18 mouse cellular contexts compared by ENCODE assay signal in the genomic region with DNA sequence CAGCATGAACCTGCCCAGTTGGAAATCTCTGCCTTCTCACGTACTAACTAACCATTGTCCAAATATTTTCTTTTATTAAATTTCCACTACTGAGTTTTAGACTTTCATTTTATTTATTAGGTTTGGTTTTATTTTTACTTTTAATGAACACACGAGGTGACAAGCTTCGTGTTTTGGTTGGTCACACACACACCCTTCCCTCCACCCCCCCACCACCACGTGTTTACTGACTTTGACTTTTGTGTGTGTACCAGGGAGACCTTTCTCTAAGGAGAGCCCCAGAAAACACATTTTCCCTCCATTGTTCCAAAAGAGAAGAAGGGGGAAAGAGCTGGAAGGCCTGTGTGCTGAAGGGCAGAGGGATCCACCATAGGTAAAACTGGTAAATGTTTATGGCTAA. TPM values are rescaled to one million over a fixed set of nuclear protein-coding genes. Genes with fewer than 3 reads are reported as not detected.
DNase-seq lines count a peak whose midpoint lies in the region; ATAC-seq and TF ChIP-seq lines count a peak whose summit lies in the region.
"Had no signal": no experiment of that assay in that cellular context is flagged by ENCODE, and none has a peak within 500 bp of the region (broad histone marks: within the 10 kb centered on the region; RNA-seq: fewer than 3 reads in every experiment).

No protein-coding gene starts in this region.

- 71% methylated on average over 4 of the region's 4 CpGs for WGBS in heart, embryonic 10.5 days
- WGBS in stomach, postnatal 0 days, result 43% methylated on average over 4 of the region's 4 CpGs

- H3K27ac ChIP-seq in heart, embryonic 10.5 days, result no peak overlapping the region
- H3K27ac ChIP-seq in testis, adult 2 months (ENCODE audit: control insufficient read depth, insufficient read depth, low read depth, low read length), result no peak overlapping the region
- H3K27ac ChIP-seq in CH12.LX (ENCODE audit: insufficient read depth, low read depth), result no peak overlapping the region
- no peak overlapping the region for H3K27ac ChIP-seq in stomach, postnatal 0 days (replicated peaks)

- dilution Hi-C loops in CH12.LX (cut with MboI; ENCODE audit: extremely low pct_ligation_motif_present, extremely low pct_unique_long_range_greater_than_20kb, low sequenced_read_pairs), result no loop called here

- TF ChIP-seq RAD21 in CH12.LX (IDR thresholded peaks at IDR 0.05; ENCODE audit: low read depth, low read length), result no peak

- ATAC-seq in stomach, postnatal 0 days (ENCODE audit: low FRiP score, low TSS enrichment), result no peak
- ATAC-seq: Patski had no signal

- H3K27me3 ChIP-seq in heart, embryonic 10.5 days (ENCODE audit: insufficient read depth, poor library complexity, severe bottlenecking), result no peaks in the 10 kb centered on the region
- H3K27me3 ChIP-seq in testis, adult 2 months (ENCODE audit: control insufficient read depth, insufficient read depth, low read length), result no peaks in the 10 kb centered on the region
- H3K27me3 ChIP-seq in CH12.LX (replicated peaks), result no peaks in the 10 kb centered on the region
- H3K27me3 ChIP-seq in stomach, postnatal 0 days (ENCODE audit: control insufficient read depth, insufficient read depth, low read length), result no peaks in the 10 kb centered on the region
- H3K27me3 ChIP-seq: Patski had no signal

- no peak for TF ChIP-seq POLR2A in testis, adult 2 months (IDR thresholded peaks at IDR 0.05; ENCODE audit: control insufficient read depth, low read depth, low read length)
- no peak for TF ChIP-seq POLR2A in CH12.LX (IDR thresholded peaks at IDR 0.05; ENCODE audit: low read depth, low read length)

- 0 out of 2 replicates have a peak, but pooled peaks cover 5% of the 10 kb centered on the region for H3K4me1 ChIP-seq in heart, embryonic 10.5 days
- H3K4me1 ChIP-seq in testis, adult 2 months (ENCODE audit: control insufficient read depth, insufficient read depth, low read length), result peaks cover 5% of the 10 kb centered on the region
- peaks cover 14 to 43% of the 10 kb centered on the region in 2 experiments for H3K4me1 ChIP-seq in CH12.LX (ENCODE audit: control insufficient read depth in 1 of 2, insufficient read depth in 2 of 2)
- H3K4me1 ChIP-seq in stomach, postnatal 0 days (replicated peaks; ENCODE audit: control insufficient read depth, insufficient read depth), result no peaks in the 10 kb centered on the region

- in situ Hi-C loops in CH12.LX (cut with MboI; ENCODE audit: low pct_ligation_motif_present, low pct_unique_long_range_greater_than_20kb, low sequenced_read_pairs), result no loop called here

- peak overlapping the region; percentile 15; the same call in 1 of the 2 replicates for H3K9ac ChIP-seq in CH12.LX (ENCODE audit: insufficient read depth, low read depth)
- H3K9ac ChIP-seq in stomach, postnatal 0 days (ENCODE audit: low read length), result no peak overlapping the region

- no peak for TF ChIP-seq CTCF in testis, adult 2 months (IDR thresholded peaks at IDR 0.05; ENCODE audit: control insufficient read depth, insufficient read depth, insufficient replicate concordance, low read depth, low read length)
- TF ChIP-seq CTCF in CH12.LX (conservative IDR thresholded peaks at IDR 0.05 in 1 of 2, IDR thresholded peaks at IDR 0.05 in 1 of 2; ENCODE audit: low read depth in 2 of 2, low read length in 2 of 2), result no peak
- TF ChIP-seq CTCF in stomach, postnatal 0 days (IDR thresholded peaks at IDR 0.05; ENCODE audit: low read depth), result no peak

- H3K4me2 ChIP-seq in CH12.LX (ENCODE audit: insufficient read depth, low read depth, poor library complexity, severe bottlenecking), result peak overlapping the region; percentile 39; the same call in 1 of the 2 replicates
- no peak overlapping the region for H3K4me2 ChIP-seq in stomach, postnatal 0 days (replicated peaks; ENCODE audit: low read depth)

- H3K4me3 ChIP-seq in heart, embryonic 10.5 days, result no peak overlapping the region
- peak overlapping the region; percentile 27 for H3K4me3 ChIP-seq in testis, adult 2 months (ENCODE audit: control insufficient read depth, low read depth, low read length)
- H3K4me3 ChIP-seq in CH12.LX (replicated peaks in 1 of 3; ENCODE audit: low read depth in 2 of 3, low read length in 2 of 3, poor library complexity in 1 of 3), result peak overlapping the region in 2 of 3 experiments; percentile 45 to 53
- H3K4me3 ChIP-seq in stomach, postnatal 0 days (ENCODE audit: low read depth, low read length), result no peak overlapping the region

- H3K9me3 ChIP-seq in heart, embryonic 10.5 days, result no peaks in the 10 kb centered on the region
- no peaks in the 10 kb centered on the region for H3K9me3 ChIP-seq in CH12.LX (replicated peaks; ENCODE audit: low read length)
- H3K9me3 ChIP-seq in stomach, postnatal 0 days (ENCODE audit: control insufficient read depth, low read length), result no peaks in the 10 kb centered on the region
- H3K9me3 ChIP-seq: G1E had no signal

- H3K79me2 ChIP-seq in CH12.LX (replicated peaks; ENCODE audit: control insufficient read depth, extremely low read depth, insufficient read depth, poor library complexity, severe bottlenecking), result no peaks in the 10 kb centered on the region

- H3K36me3 ChIP-seq in heart, embryonic 10.5 days, result no peaks in the 10 kb centered on the region
- H3K36me3 ChIP-seq in testis, adult 2 months (ENCODE audit: control insufficient read depth, insufficient read depth, low read length), result no peaks in the 10 kb centered on the region
- H3K36me3 ChIP-seq in CH12.LX (replicated peaks in 1 of 2; ENCODE audit: control insufficient read depth in 1 of 2, insufficient read depth in 1 of 2, low read length in 1 of 2), result peaks cover 0 to 21% of the 10 kb centered on the region in 2 experiments
- no peaks in the 10 kb centered on the region for H3K36me3 ChIP-seq in stomach, postnatal 0 days (ENCODE audit: control insufficient read depth, insufficient read depth, low read length)
- H3K36me3 ChIP-seq: G1E had no signal

- TF ChIP-seq EP300 in CH12.LX (IDR thresholded peaks at IDR 0.05; ENCODE audit: low read length), result no peak
- no peak for TF ChIP-seq EP300 in stomach, postnatal 0 days (optimal IDR thresholded peaks at IDR 0.05)

- DNase-seq in heart, adult 11 months, result peak; percentile 15
- DNase-seq in heart, embryonic 10.5 days (ENCODE audit: low spot score), result no peak
- no peak for DNase-seq in testis, postnatal 14 days (ENCODE audit: low spot score)
- DNase-seq in CH12.LX (ENCODE audit: extremely low read depth), result no peak
- no peak for DNase-seq in stomach, postnatal 0 days (ENCODE audit: low spot score)
- DNase-seq: adrenal gland, adult 2 months; adrenal gland, adult 8-10 months; adrenal gland, postnatal 10 days; adrenal gland, postnatal 14 days; adrenal gland, postnatal 25 days; adrenal gland, postnatal 36 days; cerebellum, adult 11 months; cerebellum, adult 11-12 months; cerebellum, adult 18-20 months; cerebellum, adult 2 months had no signal

TF ChIP-seq in CH12.LX, 34 proteins besides CTCF, POLR2A, EP300 and RAD21:
- TF ChIP-seq NRF1 (IDR thresholded peaks at IDR 0.05; ENCODE audit: low read depth, low read length) (no peak), JUN (IDR thresholded peaks at IDR 0.05; ENCODE audit: insufficient read depth, low read depth, low read length) (no peak), MXI1 (IDR thresholded peaks at IDR 0.05; ENCODE audit: low read depth, low read length) (peak; percentile 58; the same call in 1 of the 2 replicates), ELF1 (IDR thresholded peaks at IDR 0.05; ENCODE audit: low read depth, low read length) (no peak), USF2 (conservative IDR thresholded peaks at IDR 0.05; ENCODE audit: low read depth, low read length) (no peak), JUND (conservative IDR thresholded peaks at IDR 0.05; ENCODE audit: low read depth, low read length) (no peak), UBTF (IDR thresholded peaks at IDR 0.05; ENCODE audit: low read depth, low read length) (no peak), POLR2AphosphoS2 (IDR thresholded peaks at IDR 0.05; ENCODE audit: low read depth, low read length) (no peak), MEF2A (IDR thresholded peaks at IDR 0.05; ENCODE audit: borderline replicate concordance, low read depth, low read length) (no peak), SMC3 (IDR thresholded peaks at IDR 0.05; ENCODE audit: low read depth, low read length) (no peak), KAT2A (IDR thresholded peaks at IDR 0.05; ENCODE audit: insufficient replicate concordance, low read length) (no peak), ZMIZ1 (IDR thresholded peaks at IDR 0.05; ENCODE audit: low read depth, low read length) (no peak), GABPA (IDR thresholded peaks at IDR 0.05; ENCODE audit: insufficient replicate concordance, low read depth, low read length) (no peak), ZC3H11A (IDR thresholded peaks at IDR 0.05; ENCODE audit: low read depth, low read length) (no peak), BHLHE40 (IDR thresholded peaks at IDR 0.05; ENCODE audit: low read depth, low read length) (no peak), MYC (IDR thresholded peaks at IDR 0.05; ENCODE audit: low read depth, low read length) (0 out of 2 replicates have a peak, but pooled peaks have one; percentile 28), ZNF384 (IDR thresholded peaks at IDR 0.05; ENCODE audit: low read depth, low read length) (no peak), MAX (IDR thresholded peaks at IDR 0.05; ENCODE audit: low read length) (peak; percentile 79)

RNA-seq across cellular contexts. Expression of a gene that starts 30.2 kb away (rescaled TPM):
- polyA plus RNA-seq in heart, embryonic 10.5 days (2016; fragmentation: Nextera tagmentation; extraction: Ambion mirVana), result 0.40 and 0.81 TPM in 2 replicates
- polyA plus RNA-seq in testis, adult 2 months (2012; rRNA removed), result 1.0 and 1.1 TPM in 2 replicates
- total RNA-seq in CH12.LX (2012; rRNA removed), result 23.5 and 24.9 TPM in 2 replicates
- total RNA-seq in CH12.LX (2014; rRNA removed), result 24.6 and 24.7 TPM in 2 replicates
- polyA plus RNA-seq in CH12.LX (2012; ENCODE audit: insufficient read length, low read depth), result 21.8 and 27.2 TPM in 2 replicates
- polyA plus RNA-seq in stomach, postnatal 0 days (2015; fragmentation: Nextera tagmentation; extraction: Ambion mirVana), result 0.23 and 0.27 TPM in 2 replicates
- polyA plus RNA-seq: G1E had no signal

RNA-seq across cellular contexts. Expression of a gene that starts 38.0 kb away (rescaled TPM):
- polyA plus RNA-seq in heart, embryonic 10.5 days (2016; fragmentation: Nextera tagmentation; extraction: Ambion mirVana), result 10.1 and 14.4 TPM in 2 replicates
- polyA plus RNA-seq in testis, adult 2 months (2012; rRNA removed), result 1.6 and 1.7 TPM in 2 replicates
- total RNA-seq in CH12.LX (2012; rRNA removed), result 10.3 TPM in 2 replicates
- 12.8 and 14.1 TPM in 2 replicates for total RNA-seq in CH12.LX (2014; rRNA removed)
- polyA plus RNA-seq in CH12.LX (2012; ENCODE audit: insufficient read length, low read depth), result 21.6 and 23.3 TPM in 2 replicates
- polyA plus RNA-seq in stomach, postnatal 0 days (2015; fragmentation: Nextera tagmentation; extraction: Ambion mirVana), result 11.7 and 11.8 TPM in 2 replicates
- polyA plus RNA-seq: G1E had no signal

Comparison
In these comparisons a context has a peak if more than half of its experiments do, and no peak if none do; other contexts are left out.
1. H3K4me3 ChIP-seq: peak in testis, adult 2 months (single experiment) and CH12.LX (2 of 3); none in heart, embryonic 10.5 days (single experiment) and stomach, postnatal 0 days (single experiment).
2. RNA of a gene that starts 30.2 kb away (polyA plus RNA-seq): 21.8 to 27.2 TPM in CH12.LX; 1.0 to 1.1 TPM in testis, adult 2 months, 0.40 to 0.81 TPM in heart, embryonic 10.5 days and 0.23 to 0.27 TPM in stomach, postnatal 0 days; every median in the first group is over 10 times any median in the second.